Mouse (Mus musculus): ENCODE results near the gene Gucy2d. TPM values are rescaled to one million over a fixed set of nuclear protein-coding genes. Genes with fewer than 3 reads are reported as not detected.

Gucy2d gene
- total RNA-seq, 2 experiments from 2014 or later = 0.07 TPM; not detected in 1

GRCm38 (mm10) chr7:98447585-98448308 lies 7.5 kb downstream of the Gucy2d start:
- DNase-seq = peak; percentile 22 to 55

- DNase-seq = peak in 1 of 2 experiments; percentile 35
Measured at GRCm38 (mm10) chr7:98448309-98448630, 8.1 kb downstream of the Gucy2d start.

DNA sequence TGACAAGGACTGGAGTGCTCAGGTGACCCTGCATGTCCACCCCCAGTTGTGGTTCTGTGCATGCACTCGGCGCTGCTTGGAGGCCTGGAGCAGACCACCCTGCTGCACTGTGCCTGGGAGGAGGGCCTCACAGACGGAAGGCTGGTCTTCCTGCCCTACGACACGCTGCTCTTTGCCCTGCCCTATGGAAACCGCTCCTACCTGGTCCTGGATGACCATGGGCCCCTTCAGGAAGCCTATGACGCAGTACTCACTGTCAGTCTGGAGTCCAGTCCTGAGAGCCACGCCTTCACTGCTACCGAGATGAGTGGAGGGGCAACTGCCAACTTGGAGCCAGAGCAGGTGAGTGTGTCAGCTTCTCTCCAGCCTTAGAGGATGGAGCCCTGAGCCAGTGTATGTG lies 9.5 kb downstream of the Gucy2d start:
- no peak for DNase-seq

DNA sequence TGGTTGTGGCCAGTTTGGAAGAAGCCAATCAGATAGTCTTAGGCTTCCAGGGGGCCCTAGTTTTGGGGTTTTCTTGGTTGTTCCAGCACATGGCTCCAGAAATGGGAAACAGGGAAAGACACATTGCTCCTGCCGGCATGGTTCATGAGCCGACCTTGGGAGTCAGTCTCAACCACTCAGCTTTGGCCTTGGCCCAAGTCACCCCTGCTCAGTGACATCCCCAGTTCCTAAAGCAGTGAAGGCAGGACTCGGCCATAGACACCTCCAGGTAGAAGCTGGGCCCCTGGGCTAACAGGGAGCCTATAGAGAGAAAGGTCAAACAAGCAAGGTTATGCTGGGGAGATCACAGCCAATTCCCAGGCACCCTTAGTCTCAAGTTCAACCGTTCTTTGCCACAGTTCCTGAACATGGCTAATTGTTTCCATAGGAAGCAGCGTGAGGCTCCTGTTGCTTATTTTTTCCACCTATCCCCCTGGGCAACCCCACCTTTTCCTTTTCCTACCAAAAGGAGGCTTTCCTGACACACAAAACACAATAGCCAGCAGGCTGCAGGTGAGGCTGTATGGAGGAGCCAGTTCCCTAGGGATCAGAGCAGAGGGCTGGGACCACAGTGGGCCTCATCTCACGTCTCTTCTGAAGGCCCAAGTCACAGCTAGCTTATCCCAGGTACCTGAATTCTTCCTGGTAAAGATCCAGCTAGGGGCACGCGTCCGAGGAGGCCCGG lies 14.3 kb downstream of the Gucy2d start:
- DNase-seq = peak in 1 of 2 experiments; percentile 29

GRCm38 (mm10) chr7:98460319-98460718 lies 20.1 kb downstream of the Gucy2d start:
- DNase-seq = no peak

DNA sequence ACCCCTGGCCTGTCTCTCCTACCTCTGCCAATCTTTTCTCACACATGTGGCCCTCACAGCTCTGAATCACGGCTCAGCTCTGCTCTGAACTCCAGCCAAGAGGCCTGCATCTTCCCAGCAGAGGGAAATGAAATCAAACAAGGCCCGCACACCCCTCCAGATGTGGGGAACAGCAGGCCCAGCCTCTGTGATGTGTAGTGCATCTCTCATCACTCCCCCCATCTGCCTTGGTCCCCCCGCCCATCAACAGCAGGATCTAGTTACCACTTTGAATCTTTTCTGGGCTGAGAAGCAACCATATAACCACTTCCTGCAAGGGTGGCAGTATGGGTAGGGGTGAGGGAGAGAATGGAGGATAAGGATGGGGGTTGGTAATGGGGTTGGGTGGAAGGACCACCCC lies 28.9 kb downstream of the Gucy2d start:
- DNase-seq = no peak

DNA sequence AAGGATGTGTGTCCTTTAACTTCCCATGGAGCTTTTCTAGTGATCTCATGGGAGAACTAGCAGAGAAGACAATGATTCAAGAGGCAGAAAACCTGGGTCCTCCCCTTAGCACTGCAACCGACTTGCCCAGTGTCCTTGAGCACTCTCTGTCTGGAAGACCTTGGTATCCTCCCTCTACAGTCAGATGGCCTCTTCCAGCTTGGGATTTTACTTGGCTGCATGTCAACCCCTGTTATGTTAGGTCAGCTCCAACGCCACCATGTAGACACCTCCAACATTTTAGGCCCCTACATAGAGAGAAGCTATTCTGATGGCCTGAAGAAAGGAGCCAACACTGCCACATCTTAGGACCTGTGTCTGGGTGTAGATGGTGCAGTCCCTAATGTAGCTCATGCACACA lies 32.3 kb downstream of the Gucy2d start:
- DNase-seq = no peak

- no peak for DNase-seq
Measured at GRCm38 (mm10) chr7:98474558-98474957, 34.3 kb downstream of the Gucy2d start.

DNA sequence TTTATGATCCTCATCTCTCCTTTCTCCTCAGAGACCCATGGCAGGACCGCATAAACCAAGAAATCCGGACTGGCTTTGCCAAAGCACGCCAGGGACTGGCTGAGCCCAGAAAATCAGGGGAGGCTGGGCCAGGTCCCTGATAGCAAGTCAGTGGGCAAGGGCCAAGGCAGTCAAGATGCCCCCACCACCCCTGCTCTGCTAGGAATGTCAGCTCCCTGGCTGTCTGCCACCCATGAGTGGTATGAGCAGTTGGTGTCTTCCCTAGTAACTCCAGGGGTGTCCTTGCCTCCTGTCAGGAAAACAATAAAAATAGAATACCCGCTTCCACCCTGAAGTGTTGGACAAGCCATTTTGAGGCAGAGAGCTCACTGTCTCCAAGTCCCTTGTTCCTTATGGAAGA lies 36.9 kb downstream of the Gucy2d start:
- no peak for DNase-seq

DNA sequence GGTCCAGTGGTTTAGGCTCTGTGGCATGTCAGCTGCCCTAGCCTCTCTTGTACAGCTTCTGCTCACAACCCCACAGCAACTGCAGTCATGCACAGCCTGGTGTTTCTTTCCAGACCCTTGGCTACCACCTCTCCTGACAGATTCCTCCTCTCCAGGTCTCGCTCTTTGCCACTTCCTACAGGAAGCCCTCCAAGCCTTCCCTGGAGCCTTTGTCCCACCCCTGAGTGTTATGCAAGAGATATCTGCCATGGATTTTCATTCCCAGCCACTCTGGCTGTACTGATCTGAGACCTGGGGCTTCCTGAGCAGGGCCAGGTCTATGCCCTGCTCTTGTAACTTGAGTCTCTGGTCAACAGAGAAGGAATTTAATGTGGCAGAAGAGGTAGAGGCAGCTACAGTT lies 40.3 kb downstream of the Gucy2d start:
- DNase-seq = no peak

DNA sequence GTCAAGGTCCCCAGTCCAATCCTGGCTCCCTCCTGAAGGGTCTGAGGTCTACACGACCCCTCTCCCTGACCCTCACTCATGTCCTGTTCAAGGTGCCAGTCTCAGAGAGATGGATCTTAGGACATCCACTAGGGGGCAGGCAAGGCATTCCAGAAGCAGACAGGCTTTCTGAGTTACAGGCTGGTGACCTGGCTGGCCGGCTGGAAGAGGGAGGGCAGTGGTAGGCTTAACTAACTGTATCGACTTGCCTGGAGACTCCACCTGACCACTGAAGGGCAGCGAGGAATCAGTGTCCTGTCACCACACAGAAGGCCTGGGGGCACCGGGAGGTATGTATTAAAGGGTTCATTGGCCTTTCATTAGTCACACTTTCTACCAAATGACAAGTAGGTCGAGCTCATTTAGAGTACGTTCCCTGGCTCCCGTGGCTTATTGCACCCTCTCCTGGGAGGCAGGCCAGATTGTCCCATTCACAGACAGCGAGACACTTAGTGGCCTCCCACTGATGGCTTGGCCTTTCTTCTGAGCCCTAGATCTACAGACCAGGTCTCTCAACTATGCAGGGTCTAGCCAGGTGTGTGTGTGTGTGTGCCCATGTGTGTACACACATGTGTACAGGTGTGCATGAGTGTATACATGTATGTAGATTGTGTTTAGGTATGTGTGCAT lies 41.0 kb downstream of the Gucy2d start:
- DNase-seq = peak; percentile 88 to 93

DNA sequence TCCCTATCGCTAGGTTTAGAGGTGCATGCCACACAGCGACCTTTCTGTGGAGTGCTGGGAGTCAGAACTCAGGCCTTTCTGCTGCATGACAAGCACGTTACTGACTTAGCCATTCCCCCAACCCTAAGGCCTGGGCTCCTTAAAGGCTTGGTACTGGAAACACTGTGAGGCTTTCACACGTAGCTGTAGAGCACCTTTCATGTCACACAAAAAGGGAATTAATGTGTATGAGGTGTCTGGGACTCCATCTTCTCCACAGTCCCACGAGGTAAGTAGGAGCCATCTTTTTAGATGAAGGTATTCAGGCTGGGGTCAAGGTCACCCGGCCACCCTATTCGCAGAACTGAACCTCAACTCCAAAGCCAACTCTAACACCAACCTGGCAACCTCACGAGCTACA lies 41.6 kb downstream of the Gucy2d start:
- peak in 1 of 2 experiments; percentile 13 for DNase-seq

DNA sequence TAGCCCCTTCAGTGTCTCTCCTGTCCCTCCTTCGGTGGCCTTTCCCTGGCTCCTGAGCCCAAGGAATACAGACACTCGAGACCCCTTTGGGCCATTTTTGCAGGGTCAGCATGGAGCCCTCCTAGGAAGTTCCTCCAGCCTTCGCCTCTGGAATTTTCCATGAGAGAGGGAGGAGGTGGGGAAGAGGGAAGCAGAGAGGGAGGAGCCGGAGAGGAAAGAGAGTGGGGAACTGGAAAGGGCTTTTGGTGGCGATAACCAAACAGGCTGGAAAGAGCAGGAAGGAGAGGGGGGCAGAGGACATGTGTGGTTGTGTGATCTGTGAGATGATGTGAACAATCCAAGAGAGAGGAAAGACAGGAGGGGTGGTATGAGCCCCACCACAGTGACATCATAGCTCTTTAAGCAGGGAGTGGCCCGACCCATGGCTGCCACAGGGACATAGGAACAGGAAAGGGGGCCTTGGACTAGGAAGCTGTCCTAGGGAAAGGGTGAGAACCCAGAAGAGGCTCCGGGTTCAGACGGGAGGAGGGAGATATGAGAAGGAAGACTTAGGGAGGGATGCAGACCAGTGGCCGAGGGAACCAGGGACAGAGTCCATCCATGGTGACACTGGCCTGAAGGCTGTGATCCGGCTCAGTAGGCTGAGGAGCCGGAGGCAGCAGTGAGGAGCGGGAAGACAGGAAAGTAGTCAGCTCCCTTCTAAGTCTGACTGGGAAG lies 42.5 kb downstream of the Gucy2d start:
- DNase-seq = peak; percentile 68 to 73

- peak; percentile 36 to 51 for DNase-seq
Measured at GRCm38 (mm10) chr7:98483268-98483607, 43.0 kb downstream of the Gucy2d start.

DNA sequence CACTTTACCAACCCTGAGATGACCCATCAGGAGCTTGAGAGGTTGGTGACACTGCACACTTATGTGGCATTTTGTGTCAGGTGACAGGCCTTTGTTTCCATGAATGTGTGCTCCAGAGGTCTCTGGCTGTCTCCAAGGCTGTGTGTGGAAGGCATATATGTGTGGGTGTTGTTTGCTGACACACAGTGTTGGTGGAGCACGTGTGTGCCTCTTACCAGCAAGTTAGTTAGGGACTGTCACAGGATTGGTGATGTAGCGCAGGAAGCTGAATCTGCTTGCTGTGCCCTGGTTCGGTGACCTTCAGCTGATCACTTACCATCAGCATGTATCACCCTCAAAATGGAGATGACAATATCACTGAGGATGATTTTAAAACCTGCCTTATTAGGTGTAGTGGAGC lies 44.7 kb downstream of the Gucy2d start:
- DNase-seq = no peak

DNA sequence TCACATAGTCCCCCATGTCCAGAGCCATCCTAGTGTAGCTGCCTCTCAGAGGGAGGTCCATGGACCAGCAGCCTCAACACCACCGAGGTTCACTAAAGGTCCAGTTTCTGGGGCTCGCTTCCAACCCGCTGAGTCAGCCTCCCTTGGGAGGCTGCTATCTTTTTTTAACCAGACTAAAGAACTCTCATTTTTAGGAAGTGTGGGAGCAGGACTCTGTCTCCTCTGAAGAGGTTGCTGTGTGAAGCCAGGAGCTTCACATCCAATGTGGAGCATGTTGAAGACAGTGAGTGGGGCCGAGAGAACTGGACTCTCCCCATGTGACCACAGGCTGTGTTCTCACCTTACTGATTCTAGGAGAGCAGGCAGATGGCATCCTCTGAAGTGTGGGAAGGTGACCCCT lies 45.3 kb downstream of the Gucy2d start:
- DNase-seq = peak; percentile 65 to 70

DNA sequence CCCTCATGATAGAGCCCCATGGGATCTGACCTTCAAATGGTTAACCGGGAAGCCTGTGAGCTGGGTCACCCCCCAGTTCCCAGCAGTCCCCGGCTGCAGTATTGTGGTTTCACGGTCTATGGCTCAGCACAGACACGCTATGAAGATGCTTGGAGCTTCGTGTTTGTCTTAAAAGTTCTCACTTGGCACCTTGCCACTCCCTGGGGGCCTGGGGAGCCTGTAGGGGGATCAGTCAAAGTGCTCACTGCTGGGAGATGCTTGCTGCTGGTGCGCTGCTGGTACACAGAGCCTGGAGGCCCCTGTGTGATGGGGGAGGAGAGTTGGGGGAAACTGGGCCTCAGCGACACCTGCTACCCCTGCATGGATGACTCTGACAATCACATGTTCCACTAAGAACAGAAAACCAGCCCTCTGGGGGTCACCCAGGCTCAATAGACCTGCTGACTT lies 46.3 kb downstream of the Gucy2d start:
- DNase-seq = no peak

GRCm38 (mm10) chr7:98487202-98487980 lies 47.2 kb downstream of the Gucy2d start:
- no peak for DNase-seq

DNA sequence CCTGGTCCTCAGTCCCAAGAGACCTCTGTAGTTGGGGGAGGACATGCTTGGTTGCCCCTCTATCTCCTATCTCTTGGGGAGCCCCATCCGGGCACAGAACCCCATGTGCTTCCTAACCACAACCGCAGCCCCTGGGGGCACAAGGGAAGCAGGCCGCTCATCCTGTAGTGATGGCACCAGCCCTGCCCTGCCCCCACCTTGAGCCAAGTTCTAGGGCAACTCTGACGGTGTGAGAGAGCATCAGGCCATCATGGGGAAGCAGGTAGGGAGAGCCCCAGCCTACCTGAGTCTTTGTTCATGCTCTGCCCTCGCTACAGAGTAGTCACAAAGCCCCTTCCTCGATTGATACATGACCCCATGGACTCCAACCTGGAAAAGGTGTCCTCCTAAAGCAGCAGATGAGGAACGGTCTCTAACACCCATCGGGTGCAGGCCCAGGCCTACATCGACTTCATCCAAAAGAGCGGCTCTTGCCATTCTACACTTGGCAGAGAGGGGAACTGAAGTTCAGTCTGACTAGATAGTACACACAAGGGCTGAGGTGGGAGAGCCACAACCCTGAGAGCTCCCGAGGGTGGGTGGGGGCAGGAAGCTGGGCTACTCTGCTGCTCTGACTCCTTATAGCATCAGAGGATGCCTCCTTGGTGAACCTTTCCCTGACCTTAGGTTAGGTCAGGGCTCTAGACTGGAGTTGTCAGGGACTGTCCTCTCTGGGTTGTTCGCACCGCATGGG lies 48.3 kb downstream of the Gucy2d start:
- peak in 1 of 2 experiments; percentile 49 for DNase-seq

DNA sequence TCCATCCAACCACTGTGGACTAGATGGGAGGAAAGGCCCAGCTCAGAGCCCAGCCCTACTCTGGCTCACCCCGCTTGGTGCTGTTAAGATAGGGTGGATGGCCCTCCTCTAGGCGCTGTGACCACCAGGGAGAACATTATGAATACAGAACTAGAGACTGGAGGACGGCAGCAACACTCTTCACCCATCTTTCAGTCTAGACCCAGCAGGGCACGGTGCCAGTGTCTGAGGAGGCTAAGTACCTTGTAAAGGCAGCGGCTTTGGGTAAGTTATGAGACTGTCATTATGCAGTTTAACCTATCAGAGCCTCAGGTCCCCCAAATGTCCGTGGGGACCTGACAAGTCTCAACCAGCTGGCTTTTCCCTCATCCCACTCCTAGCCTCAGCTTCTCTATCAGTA lies 48.9 kb downstream of the Gucy2d start, which contains the start of gene Lrrc32:
TSS of gene Lrrc32 (plus strand) at position 153 of the 400 bp plus-strand sequence.
- peak in 1 of 2 experiments; percentile 19 for DNase-seq

DNA sequence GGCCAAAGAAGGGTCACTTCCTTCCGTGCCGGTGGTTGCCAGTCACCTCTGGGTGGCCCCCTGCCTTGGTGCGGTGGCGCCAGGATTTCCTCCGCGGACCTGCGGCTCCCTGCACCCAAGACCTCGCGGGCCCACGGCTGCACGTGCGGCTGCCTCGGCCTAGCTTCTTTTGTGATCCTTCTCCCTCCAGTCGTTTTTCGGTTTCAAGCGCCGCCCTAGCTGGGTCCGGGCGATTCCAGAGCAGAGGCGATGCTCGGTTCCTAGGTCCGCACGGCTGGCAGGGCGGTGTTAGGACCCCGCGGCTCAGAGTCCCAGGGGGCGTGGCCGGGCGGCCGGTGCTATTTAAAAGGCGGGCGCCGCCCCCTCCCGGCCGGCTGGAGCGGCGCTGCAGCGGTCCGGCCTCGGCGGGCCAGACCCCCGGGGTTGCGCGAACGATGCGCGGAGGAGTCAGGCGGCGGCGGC lies 49.4 kb downstream of the Gucy2d start:
- DNase-seq = peak; percentile 87 to 88
